Mouse (Mus musculus): Measurements from ENCODE around the gene Rrp1.
"Not testable (repeated sequence)": the region's sequence is repeated elsewhere in the genome, so short reads cannot be mapped to it uniquely, and the experiment has no call there.

Rrp1 gene

GRCm38 (mm10) chr10:78425181-78426041, 12.6 kb upstream of the Rrp1 start, which contains the start of gene Cstb:
Gene Cstb (plus strand): TSS chr10:78425669.
- ATAC-seq (ENCODE audit: low TSS enrichment) = peak; percentile 93

- ATAC-seq (ENCODE audit: low TSS enrichment) = no peak
Observed at GRCm38 (mm10) chr10:78422614-78423013, 9.8 kb upstream of the Rrp1 start.

- ATAC-seq (ENCODE audit: low TSS enrichment) = no peak
Observed at GRCm38 (mm10) chr10:78420929-78421328, 8.1 kb upstream of the Rrp1 start.

- ATAC-seq (ENCODE audit: low TSS enrichment) = no peak
Observed at GRCm38 (mm10) chr10:78418791-78419190, 5.9 kb upstream of the Rrp1 start.

- peak; percentile 77 for ATAC-seq (ENCODE audit: low TSS enrichment)
Observed at GRCm38 (mm10) chr10:78417888-78418287, 5.0 kb upstream of the Rrp1 start.

- not testable (repeated sequence) for ATAC-seq (ENCODE audit: low TSS enrichment)
Observed at GRCm38 (mm10) chr10:78414936-78415335, 2.1 kb upstream of the Rrp1 start.

- ATAC-seq (ENCODE audit: low TSS enrichment) = no peak; the same call in 1 of the 2 replicates
Observed at GRCm38 (mm10) chr10:78413152-78413520, 293 bp upstream of the Rrp1 start.

- ATAC-seq (ENCODE audit: low TSS enrichment) = no peak
Observed at GRCm38 (mm10) chr10:78411851-78412250, 992 bp downstream of the Rrp1 start.

GRCm38 (mm10) chr10:78409035-78409788, 3.6 kb downstream of the Rrp1 start:
- ATAC-seq (ENCODE audit: low TSS enrichment) = no peak

GRCm38 (mm10) chr10:78407132-78407531, 5.7 kb downstream of the Rrp1 start:
- ATAC-seq (ENCODE audit: low TSS enrichment) = no peak

GRCm38 (mm10) chr10:78406152-78406551, 6.7 kb downstream of the Rrp1 start:
- ATAC-seq (ENCODE audit: low TSS enrichment) = no peak

GRCm38 (mm10) chr10:78402301-78402922, 10.4 kb downstream of the Rrp1 start:
- no peak for ATAC-seq (ENCODE audit: low TSS enrichment)

- ATAC-seq (ENCODE audit: low TSS enrichment) = no peak
Observed at GRCm38 (mm10) chr10:78401127-78401526, 11.7 kb downstream of the Rrp1 start.

- ATAC-seq (ENCODE audit: low TSS enrichment) = 0 out of 2 replicates have a peak, but pooled peaks have one; percentile 7
Observed at GRCm38 (mm10) chr10:78399090-78399657, 13.7 kb downstream of the Rrp1 start.

GRCm38 (mm10) chr10:78396625-78396885, 16.3 kb downstream of the Rrp1 start:
- ATAC-seq (ENCODE audit: low TSS enrichment) = 0 out of 2 replicates have a peak, but pooled peaks have one; percentile 6

- ATAC-seq (ENCODE audit: low TSS enrichment) = peak; percentile 93
Observed at GRCm38 (mm10) chr10:78395819-78396624, 16.8 kb downstream of the Rrp1 start.

- ATAC-seq (ENCODE audit: low TSS enrichment) = no peak
Observed at GRCm38 (mm10) chr10:78395377-78395776, 17.5 kb downstream of the Rrp1 start.

GRCm38 (mm10) chr10:78392072-78392471, 20.8 kb downstream of the Rrp1 start:
- peak; percentile 5; the same call in 1 of the 2 replicates for ATAC-seq (ENCODE audit: low TSS enrichment)

GRCm38 (mm10) chr10:78390982-78391470, 21.8 kb downstream of the Rrp1 start:
- ATAC-seq (ENCODE audit: low TSS enrichment) = no peak

- ATAC-seq (ENCODE audit: low TSS enrichment) = peak; percentile 66
Observed at GRCm38 (mm10) chr10:78388216-78388980, 24.4 kb downstream of the Rrp1 start.

Data from frontal cortex, adult (tissue).